Mouse (Mus musculus) forebrain, embryonic 11.5 days (tissue): ENCODE results near the gene Lpp. TPM values are rescaled to one million over a fixed set of nuclear protein-coding genes. Genes with fewer than 3 reads are reported as not detected.

Source experiments
- ATAC-seq: fragments of 200-750 bp; cut with Nextera tagmentation; replicated peaks from 2 replicates; pipeline ENCODE4 v1.8.0; 2017; ENCODE audit warnings: moderate TSS enrichment; ENCODE audit not compliant: low FRiP score
- DNase-seq: peaks from one replicate; pipeline ENCODE4 v3.0.0-alpha.2; 2017; ENCODE audit warnings: low spot score
- H3K27ac ChIP-seq: fragments of 300-500 bp; sonication (generic); 2 replicates; pipeline ENCODE4 v1.5.1; 2014; ENCODE audit warnings: low read depth, low read length
- H3K27me3 ChIP-seq: fragments of 300-500 bp; sonication (generic); 2 replicates; pipeline ENCODE4 v1.6.1; 2014; ENCODE audit warnings: mild to moderate bottlenecking, low read length, mixed read lengths; ENCODE audit not compliant: control insufficient read depth, insufficient read depth
- H3K36me3 ChIP-seq: fragments of 300-500 bp; sonication (generic); 2 replicates; pipeline ENCODE4 v1.6.1; 2014; ENCODE audit warnings: mild to moderate bottlenecking, low read length, moderate library complexity, mixed read lengths; ENCODE audit not compliant: control insufficient read depth, insufficient read depth
- H3K4me1 ChIP-seq: fragments of 300-500 bp; sonication (generic); replicated peaks from 2 replicates; pipeline ENCODE4 v1.6.1; 2014; ENCODE audit warnings: low read length, mixed read lengths; ENCODE audit not compliant: control insufficient read depth, insufficient read depth
- H3K4me2 ChIP-seq: fragments of 300-500 bp; sonication (generic); 2 replicates; pipeline ENCODE4 v1.6.1; 2014; ENCODE audit warnings: low read depth, mild to moderate bottlenecking, low read length, moderate library complexity, mixed read lengths; ENCODE audit not compliant: severe bottlenecking
- H3K4me3 ChIP-seq: fragments of 300-500 bp; sonication (generic); 2 replicates; pipeline ENCODE4 v1.5.1; 2014; ENCODE audit warnings: low read depth, low read length
- H3K9ac ChIP-seq: fragments of 300-500 bp; sonication (generic); 2 replicates; pipeline ENCODE4 v1.6.1; 2014; ENCODE audit warnings: low read length
- H3K9me3 ChIP-seq: fragments of 300-500 bp; sonication (generic); 2 replicates; pipeline ENCODE4 v1.6.1; 2016; ENCODE audit warnings: low read length, mixed read lengths; ENCODE audit not compliant: control insufficient read depth
- WGBS: fragments of 180-500 bp; shearing (Covaris S2); extraction: QIAGEN DNeasy Blood & Tissue Kit; methylation state at CpG from one replicate; pipeline ENCODE4 v1.1.7; 2014; 5-methylcytosine and 5-hydroxymethylcytosine counted together
- polyA plus RNA-seq: library from polyadenylated mRNA; unstranded; fragments of >200 nt; fragmentation: Nextera tagmentation; extraction: Ambion mirVana; gene quantifications from 2 replicates; pipeline ENCODE4 v1.2.1, GENCODE M21; 2014

Lpp gene
- polyA plus RNA-seq, 1 experiment from 2014 or later: 22.1 TPM

GRCm38 (mm10) chr16:24423196-24423595, 29.9 kb downstream of the Lpp start:
- Histone ChIP-seq H3K27me3 (no peaks in the 10 kb centered on the region), H3K4me1 (0 out of 2 replicates have a peak, but pooled peaks cover 2% of the 10 kb centered on the region), H3K27ac (no peak overlapping the region), H3K4me3 (no peak overlapping the region), H3K9me3 (no peaks in the 10 kb centered on the region), H3K9ac (no peak overlapping the region), H3K4me2 (no peak overlapping the region), H3K36me3 (no peaks in the 10 kb centered on the region)
- ATAC-seq (0 out of 2 replicates have a peak, but pooled peaks have one; percentile 42), DNase-seq (no peak)
- 52% methylated on average over 4 of the region's 4 CpGs for WGBS

GRCm38 (mm10) chr16:24423751-24424150, 30.4 kb downstream of the Lpp start:
- Histone ChIP-seq H3K4me2 (no peak overlapping the region), H3K4me3 (no peak overlapping the region), H3K27me3 (no peaks in the 10 kb centered on the region), H3K27ac (no peak overlapping the region), H3K9ac (no peak overlapping the region), H3K36me3 (no peaks in the 10 kb centered on the region), H3K4me1 (0 out of 2 replicates have a peak, but pooled peaks cover 2% of the 10 kb centered on the region), H3K9me3 (no peaks in the 10 kb centered on the region)
- WGBS: 82% methylated on average over 4 of the region's 4 CpGs
- no peak for ATAC-seq
- DNase-seq: no peak

- no peak overlapping the region for H3K27ac ChIP-seq
- ATAC-seq (no peak), DNase-seq (no peak)
- no peak overlapping the region for H3K4me3 ChIP-seq
- H3K4me2 ChIP-seq: no peak overlapping the region
- 0 out of 2 replicates have a peak, but pooled peaks cover 2% of the 10 kb centered on the region for H3K4me1 ChIP-seq
- H3K36me3 ChIP-seq: no peaks in the 10 kb centered on the region
- no peaks in the 10 kb centered on the region for H3K27me3 ChIP-seq
- 77% methylated on average over 12 of the region's 12 CpGs for WGBS
- H3K9me3 ChIP-seq: no peaks in the 10 kb centered on the region
- H3K9ac ChIP-seq: no peak overlapping the region
Observed at GRCm38 (mm10) chr16:24424356-24424977, 31.2 kb downstream of the Lpp start.

GRCm38 (mm10) chr16:24425816-24426215, 32.5 kb downstream of the Lpp start:
- H3K27ac ChIP-seq: no peak overlapping the region
- 78% methylated on average over 3 of the region's 3 CpGs for WGBS
- H3K4me3 ChIP-seq: no peak overlapping the region
- H3K4me2 ChIP-seq: no peak overlapping the region
- no peaks in the 10 kb centered on the region for H3K36me3 ChIP-seq
- ATAC-seq (no peak), DNase-seq (no peak)
- H3K9me3 ChIP-seq: no peaks in the 10 kb centered on the region
- H3K9ac ChIP-seq: no peak overlapping the region
- H3K4me1 ChIP-seq: 0 out of 2 replicates have a peak, but pooled peaks cover 2% of the 10 kb centered on the region
- H3K27me3 ChIP-seq: no peaks in the 10 kb centered on the region

- no peaks in the 10 kb centered on the region for H3K36me3 ChIP-seq
- WGBS: 93% methylated on average over 3 of the region's 3 CpGs
- no peak overlapping the region for H3K9ac ChIP-seq
- no peak overlapping the region for H3K4me3 ChIP-seq
- H3K4me2 ChIP-seq: no peak overlapping the region
- DNase-seq: no peak
- H3K9me3 ChIP-seq: no peaks in the 10 kb centered on the region
- ATAC-seq: no peak
- H3K27ac ChIP-seq: no peak overlapping the region
- H3K4me1 ChIP-seq: 0 out of 2 replicates have a peak, but pooled peaks cover 2% of the 10 kb centered on the region
- no peaks in the 10 kb centered on the region for H3K27me3 ChIP-seq
Observed at GRCm38 (mm10) chr16:24427606-24428005, 34.3 kb downstream of the Lpp start.

- DNase-seq: no peak
- ATAC-seq: no peak
- no peaks in the 10 kb centered on the region for H3K9me3 ChIP-seq
- 70% methylated on average over 4 of the region's 4 CpGs for WGBS
- no peak overlapping the region for H3K9ac ChIP-seq
- H3K27ac ChIP-seq: no peak overlapping the region
- no peaks in the 10 kb centered on the region for H3K36me3 ChIP-seq
- no peaks in the 10 kb centered on the region for H3K27me3 ChIP-seq
- 0 out of 2 replicates have a peak, but pooled peaks cover 2% of the 10 kb centered on the region for H3K4me1 ChIP-seq
- H3K4me3 ChIP-seq: no peak overlapping the region
- no peak overlapping the region for H3K4me2 ChIP-seq
Observed at GRCm38 (mm10) chr16:24428055-24428454, 34.7 kb downstream of the Lpp start.

- Histone ChIP-seq H3K27ac (no peak overlapping the region), H3K27me3 (no peaks in the 10 kb centered on the region), H3K4me1 (no peaks in the 10 kb centered on the region), H3K9ac (no peak overlapping the region), H3K4me2 (no peak overlapping the region), H3K9me3 (no peaks in the 10 kb centered on the region), H3K36me3 (no peaks in the 10 kb centered on the region), H3K4me3 (no peak overlapping the region)
- ATAC-seq (no peak), DNase-seq (no peak)
- 82% methylated on average over 4 of the region's 4 CpGs for WGBS
Observed at GRCm38 (mm10) chr16:24428742-24429141, 35.4 kb downstream of the Lpp start.

- ATAC-seq: no peak
- Histone ChIP-seq H3K4me1 (no peaks in the 10 kb centered on the region), H3K4me2 (no peak overlapping the region), H3K9me3 (no peaks in the 10 kb centered on the region), H3K9ac (no peak overlapping the region), H3K4me3 (no peak overlapping the region), H3K36me3 (no peaks in the 10 kb centered on the region), H3K27ac (no peak overlapping the region), H3K27me3 (no peaks in the 10 kb centered on the region)
- WGBS: 76% methylated on average over 5 of the region's 5 CpGs
- no peak for DNase-seq
Observed at GRCm38 (mm10) chr16:24429691-24430090, 36.4 kb downstream of the Lpp start.

GRCm38 (mm10) chr16:24431808-24432207, 38.5 kb downstream of the Lpp start:
- Histone ChIP-seq H3K27ac (no peak overlapping the region), H3K36me3 (no peaks in the 10 kb centered on the region), H3K4me1 (no peaks in the 10 kb centered on the region), H3K9ac (no peak overlapping the region), H3K27me3 (no peaks in the 10 kb centered on the region), H3K9me3 (no peaks in the 10 kb centered on the region), H3K4me2 (no peak overlapping the region), H3K4me3 (no peak overlapping the region)
- ATAC-seq (no peak), DNase-seq (no peak)
- WGBS: 97% methylated on average over 1 of the region's 1 CpGs
